Mouse (Mus musculus) layer of hippocampus, adult 9-10 months (tissue): ENCODE measurements at regions not wholly inside any gene's neighbourhood (a gene's known extent, or its start where the extent isn't known, plus 50 kb on each side); places are given as distances from the start of the nearest gene placed in this dataset.

Source experiments
- DNase-seq: peaks from one replicate; pipeline ENCODE4 v3.0.0; 2022; ENCODE audit warnings: low spot score

GRCm38 (mm10) chr10:60936659-60937516, 105.5 kb upstream of the Unc5b start:
- no peak for DNase-seq

- no peak for DNase-seq
Measured at GRCm38 (mm10) chr10:60934297-60935286, 103.2 kb upstream of the Unc5b start.

GRCm38 (mm10) chr10:60933891-60934290, 102.5 kb upstream of the Unc5b start:
- DNase-seq = no peak

DNA sequence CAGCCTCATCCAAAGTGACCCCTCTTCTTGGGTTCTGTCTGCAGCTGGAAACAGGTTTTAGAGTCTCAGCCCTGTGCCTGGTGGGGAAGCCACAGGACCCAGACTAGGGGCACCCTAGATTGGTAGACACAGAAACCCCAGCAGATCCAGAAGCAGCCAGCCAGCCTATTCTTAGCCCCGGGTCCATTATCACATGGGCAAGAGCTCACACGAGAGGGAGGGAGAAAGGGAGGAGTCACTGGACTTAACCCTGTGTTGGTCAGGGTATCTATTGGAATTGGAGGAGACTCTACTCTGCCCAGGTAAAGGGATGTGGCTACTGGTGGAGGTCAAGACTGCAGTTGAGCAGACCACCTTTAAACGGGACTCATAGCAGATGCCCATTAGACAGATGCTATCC, 101.5 kb upstream of the Unc5b start:
- no peak for DNase-seq

GRCm38 (mm10) chr10:60931891-60932378, 100.6 kb upstream of the Unc5b start:
- DNase-seq = no peak

DNA sequence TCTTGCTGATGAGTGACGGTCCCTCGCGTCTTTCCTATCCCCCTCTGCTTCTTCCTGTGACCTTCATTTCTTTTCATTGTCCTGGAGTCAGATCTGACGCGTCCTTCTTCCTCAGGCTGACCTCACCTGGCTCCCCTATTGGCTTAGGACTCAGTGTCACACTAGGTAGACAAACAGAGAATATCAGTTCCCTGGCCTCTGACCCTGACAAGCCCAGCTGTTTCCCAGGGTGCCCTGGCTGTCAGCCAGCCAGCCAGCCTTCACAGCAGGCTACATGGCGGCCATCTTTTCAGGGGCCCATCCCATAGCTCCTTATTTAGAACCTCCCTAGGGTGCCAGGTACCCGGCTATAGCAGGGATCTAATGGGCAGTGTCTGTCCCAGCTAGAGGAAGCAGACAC, 97.3 kb upstream of the Unc5b start:
- no peak for DNase-seq

- DNase-seq = no peak
Measured at GRCm38 (mm10) chr10:60928164-60928563, 96.8 kb upstream of the Unc5b start.

GRCm38 (mm10) chr10:60926632-60927031, 95.3 kb upstream of the Unc5b start:
- no peak for DNase-seq

DNA sequence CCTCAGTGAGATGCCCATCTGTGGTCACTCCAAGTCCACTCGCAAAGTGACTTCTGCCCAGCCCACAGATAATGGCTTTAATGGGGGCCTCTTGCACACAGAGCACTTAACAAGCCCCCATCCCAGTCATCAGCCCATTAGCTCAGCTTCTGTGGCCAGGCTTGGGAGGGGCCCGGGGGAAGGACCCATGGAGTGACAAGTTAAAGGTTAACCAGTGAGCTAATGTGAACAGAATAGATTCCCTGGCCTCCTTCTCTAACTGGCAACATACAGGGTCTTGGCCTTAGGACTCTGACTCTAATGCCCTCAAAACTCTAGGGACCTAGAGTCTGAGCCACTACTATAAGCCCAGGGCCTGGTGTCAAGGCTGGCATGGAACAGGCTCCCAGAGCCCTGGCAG, 94.3 kb upstream of the Unc5b start:
- DNase-seq = no peak

DNA sequence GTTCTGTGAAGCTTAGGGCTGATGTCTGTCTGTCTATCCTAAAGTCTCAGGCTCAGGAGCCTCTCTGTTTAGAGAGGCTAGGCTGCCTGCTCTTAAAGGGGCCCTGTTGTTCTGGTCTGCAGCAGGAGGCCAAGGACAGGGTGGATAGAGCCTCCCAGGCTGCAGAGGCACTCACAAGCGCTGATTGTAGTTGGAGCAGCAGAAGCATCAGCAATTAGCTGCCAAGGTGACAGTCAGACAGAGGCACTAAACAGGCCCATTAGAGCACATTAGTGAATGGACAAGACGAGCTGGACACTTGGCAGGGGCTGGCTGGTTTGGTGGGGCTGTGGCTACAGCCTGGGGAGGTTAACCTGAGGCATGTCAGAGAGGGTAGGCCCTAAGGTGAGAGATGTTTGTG, 93.8 kb upstream of the Unc5b start:
- DNase-seq = no peak

GRCm38 (mm10) chr10:60923806-60924205, 92.4 kb upstream of the Unc5b start:
- no peak for DNase-seq

- no peak for DNase-seq
Measured at GRCm38 (mm10) chr10:60920621-60921020, 89.2 kb upstream of the Unc5b start.

- DNase-seq = no peak
Measured at GRCm38 (mm10) chr10:60918020-60918419, 86.6 kb upstream of the Unc5b start.

DNA sequence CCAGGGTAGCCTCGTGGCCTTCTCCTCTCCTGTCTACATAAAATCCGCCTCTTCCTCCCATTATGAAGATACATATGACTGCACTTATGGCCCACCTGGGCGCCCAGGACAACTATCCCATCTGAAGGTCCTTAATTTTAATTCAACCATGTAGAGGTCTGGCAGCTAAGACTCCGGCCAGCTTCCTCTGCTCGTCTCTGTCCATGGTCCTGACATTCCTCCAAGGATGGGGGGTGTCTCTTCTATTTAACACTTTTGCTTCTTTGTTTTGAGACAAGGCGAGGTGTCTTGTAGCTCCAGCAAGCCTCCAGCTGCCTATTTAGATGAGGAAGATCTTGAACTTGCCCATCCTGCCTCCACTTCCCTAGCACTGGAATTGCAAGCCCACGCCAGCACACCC, 83.0 kb upstream of the Unc5b start:
- DNase-seq = no peak

DNA sequence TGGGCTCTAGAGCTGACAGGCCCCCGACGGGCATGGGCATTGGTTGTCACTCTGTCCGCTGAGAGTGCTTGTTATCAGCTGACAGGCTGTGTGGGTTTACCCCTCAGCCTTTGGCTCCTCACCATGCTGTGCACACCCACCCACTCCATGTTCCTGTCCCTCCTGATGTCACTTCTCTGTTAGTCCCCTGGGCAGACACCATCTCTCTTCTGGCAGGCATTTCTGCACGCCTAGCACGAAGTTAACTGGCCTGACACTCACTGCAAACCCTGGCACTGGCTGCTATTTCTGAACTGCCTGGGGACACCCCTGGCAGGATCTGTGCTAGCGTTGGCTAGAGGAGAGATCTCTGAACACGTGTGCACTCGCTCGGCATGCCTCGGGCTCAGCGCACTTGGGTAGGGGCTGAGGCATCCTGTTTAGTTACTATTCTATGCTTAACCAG, 82.1 kb upstream of the Unc5b start:
- no peak for DNase-seq

GRCm38 (mm10) chr10:60904351-60904750, 73.0 kb upstream of the Unc5b start:
- DNase-seq = no peak

DNA sequence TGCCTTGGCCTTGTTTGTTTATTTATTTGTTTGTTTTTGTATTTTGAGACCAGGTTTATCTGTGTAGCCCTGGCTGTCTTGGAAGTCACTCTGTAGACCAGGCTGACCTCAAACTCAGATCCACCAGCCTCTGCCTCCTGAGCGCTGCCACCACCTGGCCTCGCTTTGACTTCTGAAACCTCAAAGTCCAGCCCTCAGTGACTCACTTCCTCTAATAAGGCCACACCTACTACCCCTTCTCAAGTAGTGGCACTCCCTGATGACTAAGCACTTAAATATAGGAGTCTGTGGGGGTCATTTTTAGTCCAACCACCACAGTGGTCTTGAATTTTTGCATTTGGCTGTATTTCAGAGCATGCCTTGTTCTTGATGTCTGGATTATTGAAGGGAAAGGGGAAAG, 69.6 kb upstream of the Unc5b start:
- DNase-seq = no peak

DNA sequence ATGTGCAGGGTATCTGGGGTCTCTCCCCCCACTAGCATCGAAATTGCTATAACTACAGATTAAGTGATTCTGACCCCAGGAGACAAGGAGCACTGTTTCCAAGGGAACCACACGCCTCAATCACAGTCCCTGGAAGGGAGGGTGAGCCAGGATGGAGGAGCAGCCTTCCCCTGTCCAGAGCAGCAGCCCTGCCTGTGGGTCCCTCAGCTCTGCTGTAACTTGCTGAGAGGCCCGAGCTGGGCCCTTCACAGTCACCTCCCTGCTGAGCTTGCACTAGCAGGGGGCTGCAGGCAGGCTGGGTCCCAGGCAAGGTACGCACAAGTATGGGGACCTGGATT, 62.4 kb upstream of the Unc5b start:
- DNase-seq = no peak

- DNase-seq = no peak
Measured at GRCm38 (mm10) chr10:60893130-60893809, 61.9 kb upstream of the Unc5b start.

- no peak for DNase-seq
Measured at GRCm38 (mm10) chr10:60892730-60893129, 61.3 kb upstream of the Unc5b start.

DNA sequence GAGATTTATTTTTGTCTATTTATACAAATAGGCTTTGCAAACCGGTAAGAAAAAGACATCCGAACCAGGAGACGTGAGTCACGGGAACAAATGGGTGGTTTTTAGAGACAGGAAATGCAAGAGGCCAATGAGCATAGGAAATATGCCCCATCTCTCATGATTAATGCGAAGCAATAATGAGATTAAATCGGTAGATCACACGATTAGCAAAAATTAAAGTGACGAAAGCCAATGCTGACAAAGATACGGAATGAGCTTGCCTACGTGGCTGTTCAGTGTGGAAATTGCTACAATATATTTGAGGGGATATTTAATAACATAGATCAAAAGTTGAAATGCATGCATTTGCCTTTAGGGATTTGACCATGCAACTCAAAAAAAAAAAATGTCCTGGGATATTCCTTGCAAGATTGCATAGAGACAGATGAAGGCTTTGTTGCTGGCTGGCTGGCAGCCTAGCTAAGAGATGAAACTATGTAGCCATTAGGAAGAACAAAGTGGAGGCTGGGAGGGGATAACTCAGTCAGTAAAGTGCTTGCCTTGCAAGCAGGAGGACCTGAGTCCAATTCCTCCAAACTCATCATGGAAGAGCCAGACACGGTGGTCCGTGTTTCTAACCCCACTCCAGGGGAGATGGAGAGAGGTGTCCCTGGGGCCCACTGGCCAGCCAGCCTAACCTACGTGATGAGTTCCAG, 60.2 kb upstream of the Unc5b start:
- no peak for DNase-seq

GRCm38 (mm10) chr10:60889792-60890191, 58.4 kb upstream of the Unc5b start:
- no peak for DNase-seq
